Mouse (Mus musculus): ENCODE data around the gene Rdh14.

The Rdh14 gene

DNA sequence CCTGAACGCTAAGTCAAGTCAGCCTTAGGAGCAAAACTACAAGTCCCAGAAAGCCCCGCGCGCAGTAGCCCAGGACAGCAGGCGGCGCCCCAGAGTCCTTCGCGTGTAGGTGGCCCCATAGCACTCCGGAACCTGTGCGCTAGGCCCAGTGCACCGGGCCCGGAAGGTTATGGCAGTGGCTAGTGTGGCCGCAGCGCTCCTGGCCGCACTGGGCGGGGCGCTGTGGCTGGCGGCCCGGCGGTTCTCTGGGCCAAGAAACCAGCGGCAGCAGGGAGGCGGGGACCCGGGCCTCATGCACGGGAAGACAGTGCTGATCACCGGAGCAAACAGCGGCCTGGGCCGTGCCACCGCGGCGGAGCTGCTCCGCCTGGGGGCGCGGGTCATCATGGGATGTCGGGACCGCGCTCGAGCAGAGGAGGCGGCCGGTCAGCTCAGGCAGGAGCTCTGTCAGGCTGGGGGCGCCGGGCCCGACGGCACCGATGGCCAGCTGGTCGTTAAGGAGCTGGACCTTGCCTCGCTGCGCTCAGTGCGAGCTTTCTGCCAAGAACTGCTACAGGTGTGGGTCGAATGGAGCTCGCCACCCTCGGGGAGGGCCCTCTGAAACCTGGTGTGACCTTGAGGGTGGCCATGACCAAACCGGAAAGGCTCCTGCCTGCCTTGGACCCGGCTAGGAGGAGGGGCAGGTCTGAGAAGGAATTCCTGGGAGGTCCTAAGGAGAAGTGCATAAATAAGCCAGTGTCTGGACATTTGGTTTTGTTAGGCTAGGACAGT, at the start of gene Rdh14:
Rdh14 (plus strand) TSS at position 102 of the 771 bp plus-strand sequence.
- DNase-seq = peak; percentile 97 to 98

- peak in 1 of 2 experiments; percentile 4 for DNase-seq
Measured at GRCm38 (mm10) chr12:10350706-10351105, 39.9 kb upstream of the Rdh14 start.

- no peak for DNase-seq
Measured at GRCm38 (mm10) chr12:10357756-10358155, 32.8 kb upstream of the Rdh14 start.

- DNase-seq = no peak
Measured at GRCm38 (mm10) chr12:10369673-10370072, 20.9 kb upstream of the Rdh14 start, which contains the start of gene Nt5c1b. TSS of gene Nt5c1b (plus strand) at chr12:10369973.

- no peak for DNase-seq
Measured at GRCm38 (mm10) chr12:10400788-10401187, 10.2 kb downstream of the Rdh14 start.

DNA sequence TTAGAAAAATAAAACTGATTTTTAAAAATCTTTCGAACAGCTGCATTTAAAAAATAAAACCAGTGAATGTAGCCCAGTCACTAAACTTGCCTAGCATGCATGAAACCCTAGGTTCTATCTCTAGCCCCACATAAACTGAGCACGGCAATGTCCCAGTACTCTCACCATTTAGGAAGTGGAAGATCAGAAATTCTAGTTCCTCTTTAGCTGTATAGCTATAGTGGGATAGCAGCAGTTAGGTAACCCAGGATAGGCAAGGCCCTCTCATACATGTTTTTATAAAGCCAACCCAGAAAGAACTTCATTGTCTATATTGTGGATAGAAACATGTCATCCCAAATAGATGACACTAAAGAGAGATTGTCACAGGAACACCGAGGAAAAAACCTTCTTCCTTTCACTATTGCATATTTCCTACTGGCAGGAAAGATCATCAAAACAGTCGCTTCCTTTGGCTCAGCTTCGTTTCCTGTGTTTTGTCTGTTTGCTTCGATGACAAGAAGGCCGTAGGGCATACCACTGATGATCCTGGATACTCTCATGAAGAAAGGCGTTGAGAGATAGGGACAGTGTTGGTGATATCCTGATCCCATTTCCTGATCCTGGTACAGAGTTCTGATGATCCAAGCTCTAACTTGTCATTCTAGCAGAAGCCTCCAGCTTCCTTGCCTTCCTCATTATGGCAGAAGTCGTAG, 12.0 kb downstream of the Rdh14 start:
- no peak for DNase-seq

- no peak for DNase-seq
Measured at GRCm38 (mm10) chr12:10410511-10411179, 20.1 kb downstream of the Rdh14 start.

GRCm38 (mm10) chr12:10411453-10411852, 20.9 kb downstream of the Rdh14 start:
- DNase-seq = no peak

GRCm38 (mm10) chr12:10422347-10422746, 31.8 kb downstream of the Rdh14 start:
- DNase-seq = no peak

GRCm38 (mm10) chr12:10425982-10426863, 35.7 kb downstream of the Rdh14 start:
- no peak for DNase-seq

- no peak for DNase-seq
Measured at GRCm38 (mm10) chr12:10430999-10431398, 40.4 kb downstream of the Rdh14 start.

DNA sequence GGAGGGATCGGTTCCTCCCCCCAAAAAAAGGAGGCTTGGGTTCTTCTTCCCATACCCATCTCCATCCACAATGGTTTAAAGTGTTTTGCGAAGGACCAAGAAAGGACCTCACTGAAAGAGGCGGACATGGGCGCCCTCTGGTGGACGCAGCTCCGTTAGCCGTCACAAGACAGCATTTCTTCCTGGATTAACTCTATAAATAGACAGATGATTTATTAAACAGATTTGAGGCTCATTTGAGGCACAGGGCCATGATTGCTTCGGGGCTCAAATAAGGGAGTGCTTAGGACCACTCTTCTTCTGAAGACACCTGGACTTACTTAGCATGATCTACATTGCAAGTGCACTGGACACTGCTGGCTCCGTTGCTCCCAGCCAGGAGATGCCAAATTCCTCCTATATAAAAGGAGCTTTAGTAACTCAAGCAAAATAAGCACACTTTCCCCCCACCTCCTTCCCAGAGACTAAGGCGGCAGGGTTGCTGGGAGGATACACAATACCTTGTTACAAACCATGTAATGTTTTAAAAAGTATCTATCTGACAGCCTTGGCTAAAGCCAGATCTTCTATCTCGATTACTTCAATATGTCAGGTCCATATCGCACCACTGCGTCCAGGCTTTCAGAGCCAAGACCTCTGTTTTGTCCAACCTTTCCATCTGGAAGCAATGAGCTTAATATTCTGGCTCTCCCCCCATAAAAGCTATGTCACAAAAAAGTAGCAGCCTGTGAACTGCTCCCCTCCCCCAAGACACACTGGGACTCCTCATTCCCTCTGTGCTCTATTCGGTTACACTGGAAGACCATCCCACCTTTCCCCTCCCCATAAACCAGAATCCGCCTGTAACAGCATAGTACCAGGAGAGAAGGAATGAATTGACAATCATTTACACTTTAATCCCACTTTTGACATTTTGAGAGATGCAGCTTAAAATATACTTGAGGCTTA, 47.8 kb downstream of the Rdh14 start:
- DNase-seq = peak; percentile 94 to 96

DNA sequence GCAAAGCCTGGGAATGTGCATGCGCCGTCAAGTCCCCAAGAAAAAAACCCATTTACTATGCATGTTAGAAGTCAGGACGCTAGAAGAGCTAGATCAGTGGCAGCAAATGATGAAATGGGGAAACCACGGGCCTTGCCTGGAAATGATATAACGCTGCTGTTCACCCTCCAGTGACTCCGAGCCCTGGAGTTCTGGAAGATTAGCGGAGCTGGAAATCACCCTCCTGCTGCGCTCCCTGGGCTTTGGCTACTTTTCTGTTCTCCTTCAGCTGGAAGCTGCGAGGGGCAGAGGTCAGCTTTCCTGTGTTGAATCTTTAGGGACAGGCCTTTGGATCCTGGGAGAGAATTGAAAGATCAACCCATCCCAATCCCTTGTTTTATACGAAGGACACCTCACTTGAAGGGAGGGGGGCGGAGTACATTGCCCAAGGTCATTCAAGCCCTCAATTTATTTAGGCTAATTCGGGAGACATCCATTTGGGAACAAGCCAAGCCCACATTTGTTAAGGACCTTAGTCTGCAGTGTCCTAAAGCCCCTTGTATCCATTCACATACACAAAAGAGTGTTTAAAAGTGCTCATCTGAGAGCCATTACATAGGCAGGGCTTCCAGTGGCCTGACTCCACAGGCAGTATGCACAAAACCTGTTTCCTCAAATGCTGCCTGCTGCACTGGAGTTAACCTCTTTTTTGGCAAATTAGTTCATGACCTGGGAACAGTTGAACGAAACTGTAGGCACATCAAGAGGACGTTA, 49.1 kb downstream of the Rdh14 start:
- DNase-seq = peak; percentile 16 to 26

All from cerebellum, postnatal 10 days (tissue).